Mouse (Mus musculus): ENCODE measurements around the gene Mep1a. TPM values are rescaled to one million over a fixed set of nuclear protein-coding genes. Genes with fewer than 3 reads are reported as not detected.

Gene Mep1a
- 110 and 130 TPM in 2 replicates for polyA plus RNA-seq (2012; rRNA removed)

GRCm38 (mm10) chr17:43502592-43502991, at the start of gene Mep1a:
Mep1a (minus strand) TSS chr17:43502812.

GRCm38 (mm10) chr17:43543539-43543938, 40.9 kb upstream of the Mep1a start, which contains the start of gene Ankrd66:
Ankrd66 (minus strand) TSS chr17:43543639.

Other genes with a start within 250 kb of the Mep1a start
- gene Adgrf1, start 232.5 kb downstream of the Mep1a start, polyA plus RNA-seq (2012; rRNA removed): 0.30 and 0.41 TPM in 2 replicates
- gene Adgrf5, start 142.4 kb downstream of the Mep1a start, polyA plus RNA-seq (2012; rRNA removed): 3.5 and 4.5 TPM in 2 replicates
- gene Ankrd66, start 40.8 kb upstream of the Mep1a start, polyA plus RNA-seq (2012; rRNA removed): not detected in 2 replicates
- 6.4 and 6.5 TPM in 2 replicates for gene Pla2g7, start 65.3 kb upstream of the Mep1a start, polyA plus RNA-seq (2012; rRNA removed)
- not detected in 2 replicates for gene Tdrd6, start 127.5 kb upstream of the Mep1a start, polyA plus RNA-seq (2012; rRNA removed)
- 2.1 TPM in 2 replicates for gene Slc25a27, start 164.4 kb upstream of the Mep1a start, polyA plus RNA-seq (2012; rRNA removed)
- 2.0 and 2.3 TPM in 2 replicates for gene Cyp39a1, start 164.6 kb upstream of the Mep1a start, polyA plus RNA-seq (2012; rRNA removed)